8 mouse cellular contexts compared by ENCODE assay signal in the genomic region with DNA sequence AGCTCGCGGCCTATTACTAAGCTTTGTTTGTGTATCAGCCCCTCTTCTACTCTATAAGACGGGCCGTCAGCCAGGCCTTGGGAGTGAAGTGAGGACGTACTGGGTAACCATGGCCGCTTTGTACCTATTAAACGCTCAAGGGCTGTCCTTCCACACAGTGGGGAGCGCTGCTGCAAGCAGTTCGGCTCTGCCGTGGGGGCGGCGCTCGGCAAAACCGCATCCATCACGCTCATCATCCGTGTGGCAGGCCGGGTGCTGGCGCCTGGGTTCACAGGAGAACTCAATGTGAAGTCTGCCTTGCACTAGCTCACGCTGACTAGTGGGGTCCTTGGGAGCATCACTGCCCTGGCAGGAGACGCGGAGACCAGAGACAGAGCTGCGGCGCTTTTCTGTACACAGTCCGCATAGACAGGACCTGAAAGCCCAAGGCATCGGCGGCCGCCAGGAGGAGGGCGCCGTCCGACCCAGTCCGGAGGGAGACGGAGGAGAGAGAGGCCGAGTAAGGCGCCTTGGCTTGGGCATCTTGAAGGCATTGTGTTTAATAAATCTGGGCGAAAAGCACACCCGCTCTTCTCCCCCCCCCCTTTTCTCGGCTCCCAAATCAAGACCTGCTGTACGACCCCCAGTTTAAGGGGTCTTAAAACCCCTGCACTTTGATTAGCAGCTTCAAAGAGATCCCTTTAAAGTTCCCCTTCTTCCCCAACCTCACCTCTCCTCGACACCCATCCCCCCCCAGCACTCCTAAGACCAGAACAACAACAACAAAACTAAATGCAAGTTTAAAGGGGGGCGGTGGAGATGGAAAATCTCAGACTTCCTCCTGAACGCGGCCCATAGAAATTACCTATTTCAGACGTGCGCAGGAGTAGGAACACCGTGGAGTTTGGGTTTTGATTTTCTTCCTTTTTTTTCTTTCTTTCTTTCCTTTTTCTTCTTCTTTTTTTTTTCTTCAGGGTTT. TPM values are rescaled to one million over a fixed set of nuclear protein-coding genes. Genes with fewer than 3 reads are reported as not detected.
DNase-seq lines count a peak whose midpoint lies in the region; ATAC-seq lines count a peak whose summit lies in the region.

No protein-coding gene starts in this region.

- ATAC-seq in cerebellum, adult (ENCODE audit: insufficient number of reproducible peaks, low FRiP score, low TSS enrichment): no peak
- peak; percentile 8 for ATAC-seq in activated CD4-positive, CD25-positive, alpha-beta regulatory T cell, adult 4 months
- peak; percentile 6; the same call in 1 of the 2 replicates for ATAC-seq in midbrain, embryonic 11.5 days (ENCODE audit: low FRiP score)
- no peak for ATAC-seq in stomach, embryonic 15.5 days (ENCODE audit: insufficient read depth, low FRiP score, low read depth)

- peak overlapping the region; percentile 62 for H3K9ac ChIP-seq in midbrain, embryonic 11.5 days (ENCODE audit: low read length)
- H3K9ac ChIP-seq in stomach, embryonic 15.5 days: no peak overlapping the region

- intact Hi-C loops in heart, postnatal 14 days (cut with DNase I): loop anchor here (5.0 kb wide), 2 partner anchors 183 to 328 kb away; no protein-coding TSS in a partner anchor

- H3K36me3 ChIP-seq in midbrain, embryonic 11.5 days (ENCODE audit: control insufficient read depth, insufficient read depth, low read length): no peaks in the 10 kb centered on the region
- H3K36me3 ChIP-seq in stomach, embryonic 15.5 days: no peaks in the 10 kb centered on the region

- no peaks in the 10 kb centered on the region for H3K9me3 ChIP-seq in midbrain, embryonic 11.5 days (ENCODE audit: control insufficient read depth, low read length)
- H3K9me3 ChIP-seq in stomach, embryonic 15.5 days: no peaks in the 10 kb centered on the region

- peak overlapping the region; percentile 54 for H3K4me2 ChIP-seq in midbrain, embryonic 11.5 days
- H3K4me2 ChIP-seq in stomach, embryonic 15.5 days: peak overlapping the region; percentile 58

- H3K27ac ChIP-seq in midbrain, embryonic 11.5 days (ENCODE audit: low read depth, low read length): peak overlapping the region; percentile 82
- H3K27ac ChIP-seq in stomach, embryonic 15.5 days: peak overlapping the region; percentile 72

- peaks cover 19% of the 10 kb centered on the region for H3K27me3 ChIP-seq in midbrain, embryonic 11.5 days (ENCODE audit: control insufficient read depth, insufficient read depth, low read length)
- peaks cover 8% of the 10 kb centered on the region; the same call in 1 of the 2 replicates for H3K27me3 ChIP-seq in stomach, embryonic 15.5 days (replicated peaks)

- H3K4me3 ChIP-seq in midbrain, embryonic 11.5 days (ENCODE audit: low read depth, low read length): peak overlapping the region; percentile 23
- H3K4me3 ChIP-seq in stomach, embryonic 15.5 days (replicated peaks): peak overlapping the region; percentile 18

- under 1% methylated on average over 45 of the region's 45 CpGs for WGBS in midbrain, embryonic 11.5 days
- WGBS in stomach, embryonic 15.5 days: 1% methylated on average over 45 of the region's 45 CpGs

- peak; percentile 51 for DNase-seq in cerebellum, adult 11 months
- peak; percentile 84 for DNase-seq in embryo, embryonic 9.5 days (ENCODE audit: extremely low spot score)
- peak; percentile 35 for DNase-seq in heart, postnatal 14 days
- DNase-seq in layer of hippocampus, postnatal 10 days (ENCODE audit: low spot score in 2 of 2): peak; percentile 46 to 65
- DNase-seq in midbrain, embryonic 11.5 days (ENCODE audit: low spot score, missing footprints): peak; percentile 95

- peaks cover 36% of the 10 kb centered on the region for H3K4me1 ChIP-seq in midbrain, embryonic 11.5 days (ENCODE audit: control insufficient read depth, insufficient read depth, low read length)
- peaks cover 46% of the 10 kb centered on the region for H3K4me1 ChIP-seq in stomach, embryonic 15.5 days

RNA-seq across cellular contexts. Expression of a gene that starts 2.6 kb away (rescaled TPM):
- 10 to 100 TPM; 20.4 to 21.1 TPM for polyA plus RNA-seq in activated CD4-positive, CD25-positive, alpha-beta regulatory T cell, adult 4 months (2017; shearing (Covaris generic))
- total RNA-seq in heart, postnatal 14 days (2021): 10 to 100 TPM; 24.4 to 29.0 TPM
- 10 to 100 TPM; 63.2 to 72.5 TPM for total RNA-seq in layer of hippocampus, postnatal 10 days (2021)
- 38.2 and 38.9 TPM in 2 replicates for polyA plus RNA-seq in midbrain, embryonic 11.5 days (2014; fragmentation: Nextera tagmentation; extraction: Ambion mirVana)
- polyA plus RNA-seq in stomach, embryonic 15.5 days (2015; fragmentation: Nextera tagmentation; extraction: Ambion mirVana): 24.3 and 25.4 TPM in 2 replicates

Comparison
In these comparisons a context has a peak if more than half of its experiments do, and no peak if none do; other contexts are left out.
1. DNase-seq: peak in every context shown above with its lines; median percentile 95 in midbrain, embryonic 11.5 days; 84 in embryo, embryonic 9.5 days; 56 in layer of hippocampus, postnatal 10 days; 51 in cerebellum, adult 11 months; 35 in heart, postnatal 14 days.
2. ATAC-seq: peak in activated CD4-positive, CD25-positive, alpha-beta regulatory T cell, adult 4 months (single experiment) and midbrain, embryonic 11.5 days (single experiment); none in cerebellum, adult (single experiment) and stomach, embryonic 15.5 days (single experiment).